Mouse (Mus musculus): Measurements from ENCODE around the gene Plscr3.

Gene Plscr3

GRCm38 (mm10) chr11:69846198-69846680 is at the start of gene Plscr3:
Gene Plscr3 (plus strand): TSS chr11:69846376.
- peak; percentile 93 for DNase-seq

GRCm38 (mm10) chr11:69797924-69798323 is 48.3 kb upstream of the Plscr3 start:
- no peak for DNase-seq

- peak; percentile 83 to 86 for DNase-seq
Observed at GRCm38 (mm10) chr11:69799394-69800137, 46.6 kb upstream of the Plscr3 start.

GRCm38 (mm10) chr11:69800138-69800391 is 46.1 kb upstream of the Plscr3 start:
- peak; percentile 43 to 48 for DNase-seq

GRCm38 (mm10) chr11:69800392-69801197 is 45.6 kb upstream of the Plscr3 start:
- DNase-seq, result peak; percentile 22 to 36

- peak; percentile 26 to 33 for DNase-seq
Observed at GRCm38 (mm10) chr11:69801379-69801977, 44.7 kb upstream of the Plscr3 start, which contains the start of gene Fgf11. Gene Fgf11 (minus strand): TSS chr11:69801857.

- peak; percentile 47 to 52 for DNase-seq
Observed at GRCm38 (mm10) chr11:69802648-69803105, 43.5 kb upstream of the Plscr3 start.

- DNase-seq, result no peak
Observed at GRCm38 (mm10) chr11:69803328-69803727, 42.8 kb upstream of the Plscr3 start.

- DNase-seq, result peak; percentile 77 to 80
Observed at GRCm38 (mm10) chr11:69803786-69804651, 42.2 kb upstream of the Plscr3 start.

GRCm38 (mm10) chr11:69804652-69804940 is 41.6 kb upstream of the Plscr3 start:
- DNase-seq, result no peak

GRCm38 (mm10) chr11:69804972-69805909 is 40.9 kb upstream of the Plscr3 start, which contains the start of gene Tmem102:
Gene Tmem102 (minus strand): TSS chr11:69805624.
- DNase-seq, result no peak

- no peak for DNase-seq
Observed at GRCm38 (mm10) chr11:69806378-69806777, 39.8 kb upstream of the Plscr3 start.

- DNase-seq, result no peak
Observed at GRCm38 (mm10) chr11:69807641-69808040, 38.5 kb upstream of the Plscr3 start.

GRCm38 (mm10) chr11:69810280-69810679 is 35.9 kb upstream of the Plscr3 start:
- DNase-seq, result no peak

GRCm38 (mm10) chr11:69815155-69815554 is 31.0 kb upstream of the Plscr3 start, which contains the start of gene Gm39566:
Gene Gm39566 (minus strand): TSS chr11:69815298.
- no peak for DNase-seq

GRCm38 (mm10) chr11:69816520-69816919 is 29.7 kb upstream of the Plscr3 start:
- DNase-seq, result no peak

GRCm38 (mm10) chr11:69818365-69818764 is 27.8 kb upstream of the Plscr3 start, which contains the start of gene Spem2:
Gene Spem2 (minus strand): TSS chr11:69818465.
- DNase-seq, result no peak

- DNase-seq, result no peak
Observed at GRCm38 (mm10) chr11:69818871-69819270, 27.3 kb upstream of the Plscr3 start.

GRCm38 (mm10) chr11:69822080-69822479 is 24.1 kb upstream of the Plscr3 start, which contains the start of gene Spem1:
Gene Spem1 (minus strand): TSS chr11:69822180.
- DNase-seq, result no peak

GRCm38 (mm10) chr11:69823456-69823855 is 22.7 kb upstream of the Plscr3 start:
- no peak for DNase-seq

GRCm38 (mm10) chr11:69828832-69829231 is 17.3 kb upstream of the Plscr3 start:
- DNase-seq, result no peak
